Mouse (Mus musculus): ENCODE data around the gene Ttll1.

The Ttll1 gene

GRCm38 (mm10) chr15:83510805-83511405 lies at the start of gene Ttll1:
Gene Ttll1 (minus strand): TSS chr15:83510893.
- peak; percentile 73 for DNase-seq (ENCODE audit: low read depth, low spot score)

DNA sequence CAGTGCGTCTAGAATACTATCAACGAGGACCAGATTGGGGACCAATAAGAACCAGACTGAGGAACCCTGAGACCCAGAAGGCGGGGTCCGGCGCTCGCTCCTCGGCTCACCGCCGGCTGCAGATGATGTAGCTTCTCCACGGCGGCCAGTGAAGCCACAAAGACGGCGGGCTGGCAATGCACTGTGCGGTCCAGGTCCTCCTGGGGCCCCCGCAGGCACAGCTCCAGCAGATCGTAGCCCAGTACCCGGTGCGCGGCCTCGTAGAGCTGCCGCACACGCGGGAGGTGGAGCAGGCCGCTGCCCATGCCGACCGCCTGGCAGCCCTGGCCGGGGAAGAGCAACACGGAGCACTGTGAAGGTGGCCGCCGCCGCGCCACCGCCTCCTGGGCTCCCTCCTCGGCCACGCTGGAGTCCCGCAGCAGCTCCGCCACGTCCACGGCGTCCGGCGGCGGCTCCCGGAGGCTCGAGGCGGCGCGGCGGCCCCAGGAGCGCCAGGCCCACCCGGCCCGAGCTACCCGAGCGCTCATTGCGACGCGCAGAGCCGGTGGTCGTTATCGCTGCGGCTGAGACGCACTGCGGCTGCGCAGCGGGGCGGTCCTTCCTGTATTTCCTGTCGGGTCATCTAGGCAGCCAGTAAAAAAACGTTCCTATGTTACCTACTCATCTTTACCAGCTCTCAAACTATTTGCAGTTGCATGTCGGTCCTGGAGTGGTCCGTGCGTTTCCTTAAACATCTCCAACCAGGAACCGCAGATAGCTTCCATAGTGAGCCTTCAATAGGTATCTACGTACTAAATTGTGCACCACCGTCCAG lies 44.7 kb upstream of the Ttll1 start:
- DNase-seq (ENCODE audit: low read depth, low spot score) = peak; percentile 72

DNA sequence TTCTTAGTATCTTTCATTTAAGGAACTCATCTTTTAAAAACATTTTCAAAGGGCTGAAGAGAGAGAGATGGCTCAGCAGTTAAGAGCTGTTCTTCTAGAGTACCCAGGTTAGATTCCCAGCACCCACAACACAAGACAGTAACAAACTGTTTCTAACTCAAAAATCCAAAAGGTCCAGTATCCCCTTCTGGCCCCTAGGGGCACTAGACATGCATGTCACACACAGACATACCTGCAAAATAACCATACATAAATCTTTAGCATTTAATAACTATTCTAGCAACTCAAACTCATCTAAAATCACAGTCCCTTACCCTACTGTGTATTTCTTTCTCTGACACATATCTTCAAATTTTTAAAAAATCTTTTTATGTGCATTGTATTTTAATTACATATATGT lies 43.1 kb upstream of the Ttll1 start:
- DNase-seq (ENCODE audit: low read depth, low spot score) = no peak

DNA sequence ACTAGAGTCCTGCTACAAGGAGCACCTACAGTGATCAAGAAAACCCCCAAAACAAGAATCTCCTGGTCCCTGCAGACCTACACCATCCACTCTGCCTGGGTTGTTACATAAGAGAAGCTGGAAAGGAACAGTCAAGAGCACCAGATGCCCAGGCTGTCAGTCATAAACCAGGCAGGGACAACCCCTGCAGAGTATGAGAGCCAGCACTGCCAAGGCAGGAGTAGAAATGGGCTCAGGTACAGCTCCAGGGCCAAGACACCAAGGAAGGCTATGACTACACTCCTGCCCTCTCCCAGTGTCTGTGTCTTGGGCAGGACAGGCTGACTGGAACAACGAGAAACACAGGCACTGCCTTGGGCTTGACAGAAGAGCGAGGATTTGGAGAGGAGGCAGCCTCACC lies 39.4 kb upstream of the Ttll1 start:
- DNase-seq (ENCODE audit: low read depth, low spot score) = no peak

DNA sequence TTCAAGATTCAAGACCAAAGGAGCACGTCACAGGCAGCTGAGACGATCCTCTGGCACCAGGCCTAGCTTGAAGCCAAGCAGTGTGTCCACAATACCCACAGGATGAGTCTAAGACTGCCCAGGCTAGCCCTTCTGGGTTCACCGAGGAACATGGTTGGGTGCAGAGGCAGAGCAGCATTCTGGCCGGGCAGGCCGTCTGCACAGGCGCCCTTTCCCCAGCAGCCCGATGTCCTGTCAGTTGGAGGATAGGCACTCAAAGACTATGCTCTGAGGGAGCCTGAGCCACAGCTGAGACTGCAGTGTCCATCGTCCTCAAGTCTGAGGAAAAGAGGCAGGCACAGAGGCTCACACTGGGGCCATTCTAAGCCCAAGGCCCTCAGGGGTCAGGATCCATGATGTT lies 36.5 kb upstream of the Ttll1 start:
- no peak for DNase-seq (ENCODE audit: low read depth, low spot score)

DNA sequence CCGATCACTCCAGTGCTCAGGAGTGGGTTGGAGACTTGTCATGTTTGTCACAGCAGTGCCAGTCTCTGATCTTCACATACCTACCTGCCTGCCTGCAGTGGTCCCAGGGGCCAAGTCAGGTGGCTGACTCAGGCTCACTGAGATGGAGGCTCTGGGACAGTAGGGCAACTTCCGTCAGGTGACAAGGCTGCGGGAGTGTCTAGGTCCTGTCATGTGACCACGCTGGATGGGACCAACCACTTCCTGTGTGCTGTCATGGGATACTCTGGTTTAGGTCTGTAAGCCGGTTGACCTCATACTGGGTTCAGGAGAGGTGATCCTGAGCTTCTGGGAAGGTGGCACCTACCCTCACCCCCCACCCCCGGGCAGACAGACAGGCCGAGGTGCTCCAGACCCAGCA lies 35.3 kb upstream of the Ttll1 start:
- DNase-seq (ENCODE audit: low read depth, low spot score) = no peak

DNA sequence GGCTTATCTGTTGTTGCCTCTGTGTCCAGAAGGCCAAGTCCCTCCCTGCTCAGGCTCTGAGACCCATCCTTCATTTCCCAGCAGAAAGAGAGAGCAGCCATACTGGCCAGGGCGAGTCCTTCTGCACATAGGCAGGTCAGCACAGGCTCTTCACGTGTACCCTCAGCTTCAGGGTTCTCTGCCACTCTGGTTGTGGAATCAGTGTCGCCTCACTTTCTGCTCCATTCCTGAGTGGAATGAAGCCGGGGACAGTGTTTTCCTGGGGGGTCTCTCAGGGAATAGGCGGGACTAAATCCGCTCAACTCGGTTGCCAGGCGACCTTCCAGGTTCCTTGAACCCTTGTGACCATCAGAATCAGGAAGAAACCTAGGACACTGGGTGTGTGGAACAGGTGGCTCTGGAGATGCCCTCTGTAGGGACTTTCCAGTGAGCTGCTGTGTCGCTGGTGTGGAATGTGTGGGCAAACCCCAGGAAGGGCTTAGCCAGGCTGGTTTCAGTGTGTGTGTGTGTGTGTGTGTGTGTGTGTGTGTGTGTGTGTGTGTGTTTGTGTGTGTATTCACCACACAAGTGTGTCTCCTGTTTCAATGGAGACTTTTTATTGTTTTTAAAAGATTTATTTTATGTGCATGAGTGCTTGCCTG lies 31.1 kb upstream of the Ttll1 start:
- no peak for DNase-seq (ENCODE audit: low read depth, low spot score)

DNA sequence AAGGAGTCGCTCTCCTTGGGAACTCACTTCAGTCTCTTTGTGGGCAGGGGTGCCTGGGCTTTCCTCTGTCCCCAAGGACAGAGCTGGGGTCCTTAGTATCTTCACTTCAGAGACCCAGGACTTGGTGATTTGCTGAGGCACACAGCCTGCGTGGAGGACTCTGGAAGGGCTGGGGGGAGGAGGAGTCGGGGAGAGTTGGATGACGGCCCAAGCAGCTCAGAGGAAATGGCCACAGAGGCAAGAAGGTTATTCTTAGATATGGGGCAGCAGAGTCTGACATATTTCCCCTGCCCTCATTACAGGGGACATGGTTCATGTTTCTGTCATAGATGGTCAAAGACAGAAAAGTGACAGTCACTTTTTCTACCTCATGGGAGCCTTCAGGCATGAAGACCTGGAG lies 29.2 kb upstream of the Ttll1 start:
- DNase-seq (ENCODE audit: low read depth, low spot score) = no peak

- DNase-seq (ENCODE audit: low read depth, low spot score) = no peak
Observed at GRCm38 (mm10) chr15:83538855-83539254, 28.2 kb upstream of the Ttll1 start.

DNA sequence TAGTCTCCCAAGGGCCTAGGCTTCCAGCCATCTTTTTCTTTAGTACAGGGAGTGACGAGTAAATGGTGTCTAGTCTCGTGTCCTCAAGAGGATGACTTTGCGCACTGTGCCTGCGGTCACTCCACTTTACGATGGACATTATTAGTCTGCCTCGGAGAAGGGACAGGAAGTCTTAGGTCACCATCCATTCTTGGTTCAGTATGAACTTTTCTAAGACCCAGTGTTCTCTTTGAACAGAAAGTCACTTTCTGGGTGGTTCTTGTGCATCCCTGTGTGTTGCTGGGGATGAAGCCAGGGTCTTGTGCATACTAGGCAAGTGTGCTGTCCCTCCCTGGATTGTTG lies 25.2 kb upstream of the Ttll1 start:
- DNase-seq (ENCODE audit: low read depth, low spot score) = no peak

GRCm38 (mm10) chr15:83534960-83535889 lies 24.5 kb upstream of the Ttll1 start:
- no peak for DNase-seq (ENCODE audit: low read depth, low spot score)

- DNase-seq (ENCODE audit: low read depth, low spot score) = no peak
Observed at GRCm38 (mm10) chr15:83532606-83533005, 21.9 kb upstream of the Ttll1 start.

- DNase-seq (ENCODE audit: low read depth, low spot score) = no peak
Observed at GRCm38 (mm10) chr15:83531961-83532469, 21.3 kb upstream of the Ttll1 start.

GRCm38 (mm10) chr15:83530688-83531087 lies 20.0 kb upstream of the Ttll1 start:
- no peak for DNase-seq (ENCODE audit: low read depth, low spot score)

DNA sequence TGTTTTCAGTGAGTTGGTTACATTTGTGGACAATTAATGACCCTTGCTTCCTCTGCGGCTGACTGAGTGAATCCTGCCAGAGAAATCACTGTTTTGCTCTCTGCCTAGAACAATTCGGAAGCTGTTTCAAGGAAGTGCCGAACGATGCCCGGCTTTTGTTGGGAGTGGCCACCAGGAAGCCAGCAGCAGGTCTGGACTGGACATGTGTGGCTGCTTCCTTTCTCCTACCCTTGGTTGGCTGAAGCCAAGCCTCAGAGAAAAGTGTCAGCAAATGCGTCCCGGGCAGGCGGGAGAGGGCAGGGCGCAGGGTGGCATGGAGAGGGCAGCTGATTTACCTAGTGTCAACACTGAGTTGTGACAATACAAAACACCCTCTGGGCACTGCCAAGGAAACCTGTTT lies 19.5 kb upstream of the Ttll1 start:
- no peak for DNase-seq (ENCODE audit: low read depth, low spot score)

DNA sequence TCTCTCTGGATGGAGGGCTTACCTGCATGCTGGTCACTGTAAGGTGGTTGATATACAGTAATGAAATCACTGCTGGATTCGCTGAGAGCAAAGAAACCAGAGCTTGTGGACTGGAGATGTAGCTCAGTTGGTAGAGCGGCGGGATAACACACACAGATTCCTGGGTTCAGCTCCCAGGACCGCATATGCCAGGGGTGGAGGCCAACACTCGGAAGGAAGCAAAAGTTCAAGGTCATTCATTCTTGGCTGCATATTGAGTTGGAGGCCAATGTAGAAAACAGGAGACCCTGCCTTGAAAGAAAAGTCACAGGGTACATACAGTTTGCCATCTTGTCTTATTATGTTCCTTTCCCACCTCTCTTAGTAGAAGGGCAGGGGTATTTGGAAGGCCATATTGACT lies 19.1 kb upstream of the Ttll1 start:
- DNase-seq (ENCODE audit: low read depth, low spot score) = no peak

DNA sequence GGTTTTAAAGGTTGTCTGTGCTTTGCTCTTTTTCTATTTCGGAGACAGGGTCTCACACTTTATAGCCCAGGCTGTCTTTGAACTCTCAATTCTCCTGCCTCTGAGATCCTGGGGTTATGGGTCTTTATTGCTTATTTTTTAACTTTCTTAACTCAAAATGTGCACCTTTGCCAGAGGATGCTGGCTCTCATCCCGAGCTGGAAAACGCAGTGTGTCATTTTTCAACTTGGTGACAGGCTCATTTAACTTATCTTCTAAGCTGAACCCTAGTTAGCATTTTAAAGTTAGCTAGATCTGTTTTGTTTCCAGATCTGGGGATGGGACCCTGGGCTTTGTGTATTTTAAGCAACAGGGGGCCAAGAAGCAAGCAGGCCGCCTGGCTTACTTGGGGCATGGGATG lies 18.2 kb upstream of the Ttll1 start:
- no peak for DNase-seq (ENCODE audit: low read depth, low spot score)

DNA sequence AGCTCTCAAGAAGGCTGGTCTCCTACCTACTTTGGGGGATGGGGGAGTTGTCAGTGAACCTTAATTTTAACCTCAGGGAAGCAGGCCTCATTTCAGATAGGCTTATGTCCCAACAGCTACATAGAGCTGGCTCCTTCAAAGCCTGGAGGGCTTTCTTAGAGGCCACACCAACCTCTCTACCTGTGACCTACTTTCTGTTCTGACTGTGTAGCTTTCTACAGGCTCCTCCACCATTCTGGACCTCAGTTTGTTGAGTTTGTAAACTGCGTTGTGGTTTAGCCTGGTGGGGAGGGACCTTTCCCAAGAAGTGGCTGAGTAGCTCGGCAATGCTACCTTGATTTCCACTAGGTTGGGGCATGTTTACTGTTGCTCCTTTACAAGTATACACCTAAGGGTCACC lies 17.1 kb upstream of the Ttll1 start:
- no peak for DNase-seq (ENCODE audit: low read depth, low spot score)

DNA sequence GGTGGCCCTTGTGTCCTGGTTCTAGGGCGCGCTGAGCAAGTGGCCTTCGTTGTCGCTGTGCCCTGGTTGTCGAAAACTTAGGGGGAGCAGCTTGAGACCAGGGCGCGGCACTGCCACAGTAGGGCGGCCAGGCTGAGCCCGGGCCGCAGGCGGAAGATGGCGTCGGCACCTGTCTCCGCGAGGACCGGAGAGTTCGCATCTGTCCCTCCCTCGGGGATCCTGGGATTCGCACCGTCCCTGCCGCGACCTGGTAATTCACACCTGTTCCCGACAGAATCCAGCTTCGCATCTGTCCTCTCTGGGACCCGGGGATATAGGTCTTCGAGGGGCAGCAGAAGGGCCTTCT lies 16.4 kb upstream of the Ttll1 start:
- DNase-seq (ENCODE audit: low read depth, low spot score) = no peak

GRCm38 (mm10) chr15:83526424-83527091 lies 15.9 kb upstream of the Ttll1 start, which contains the start of gene Bik:
Gene Bik (plus strand): TSS chr15:83526862.
- DNase-seq (ENCODE audit: low read depth, low spot score) = no peak

DNA sequence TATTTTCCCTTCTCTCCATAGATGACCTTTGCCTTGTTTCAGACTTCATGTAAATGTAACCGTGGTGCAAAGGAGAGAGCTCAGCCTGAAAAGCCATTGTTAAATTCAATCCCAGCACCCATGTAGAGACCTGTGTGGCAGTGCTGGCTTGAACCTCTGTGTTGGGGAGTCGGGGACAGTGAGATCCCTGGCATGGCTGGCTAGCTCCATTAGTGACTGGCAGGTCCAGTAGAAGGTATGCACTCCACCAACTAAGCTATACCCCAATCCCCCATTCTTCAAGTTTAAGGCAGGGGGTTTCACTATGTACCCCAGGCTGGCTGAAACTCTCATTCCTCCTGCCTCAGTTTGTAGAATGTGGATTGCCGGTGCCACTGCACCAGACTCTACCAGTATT lies 13.6 kb upstream of the Ttll1 start:
- DNase-seq (ENCODE audit: low read depth, low spot score) = no peak

Data from c-Kit-negative CD71-positive TER-119-positive erythroid progenitor cells, embryonic 14.5 days (primary cell).